Mouse (Mus musculus) kidney, embryonic 14.5 days (tissue): ENCODE results near the gene Fam57a. TPM values are rescaled to one million over a fixed set of nuclear protein-coding genes. Genes with fewer than 3 reads are reported as not detected.

Source experiments
- ATAC-seq: fragments of 200-750 bp; cut with Nextera tagmentation; 2 replicates; pipeline ENCODE4 v1.8.0; 2017; ENCODE audit warnings: moderate number of reproducible peaks, mild to moderate bottlenecking, moderate TSS enrichment, moderate library complexity; ENCODE audit not compliant: low FRiP score, low TSS enrichment
- H3K27ac ChIP-seq: fragments of 300-500 bp; sonication (generic); 2 replicates; pipeline ENCODE4 v1.5.1; 2014; ENCODE audit warnings: low read depth, mild to moderate bottlenecking, low read length, moderate library complexity, mixed read lengths
- H3K27me3 ChIP-seq: fragments of 300-500 bp; sonication (generic); 2 replicates; pipeline ENCODE4 v1.6.1; 2014; ENCODE audit warnings: mild to moderate bottlenecking, low read length; ENCODE audit not compliant: control insufficient read depth, insufficient read depth
- H3K36me3 ChIP-seq: fragments of 300-500 bp; sonication (generic); 2 replicates; pipeline ENCODE4 v1.6.1; 2014; ENCODE audit warnings: low read length, mixed read lengths; ENCODE audit not compliant: control insufficient read depth, insufficient read depth
- H3K4me1 ChIP-seq: fragments of 300-500 bp; sonication (generic); 2 replicates; pipeline ENCODE4 v1.6.1; 2014; ENCODE audit warnings: low read length, mixed read lengths; ENCODE audit not compliant: control insufficient read depth, insufficient read depth
- H3K4me2 ChIP-seq: fragments of 300-500 bp; sonication (generic); replicated peaks from 2 replicates; pipeline ENCODE4 v1.6.1; 2014; ENCODE audit warnings: low read depth, mild to moderate bottlenecking, low read length
- H3K4me3 ChIP-seq: fragments of 300-500 bp; sonication (generic); 2 replicates; pipeline ENCODE4 v1.5.1; 2014; ENCODE audit warnings: mild to moderate bottlenecking, low read length
- H3K9ac ChIP-seq: fragments of 300-500 bp; sonication (generic); 2 replicates; pipeline ENCODE4 v1.6.1; 2014; ENCODE audit warnings: low read depth, mild to moderate bottlenecking, low read length, moderate library complexity
- H3K9me3 ChIP-seq: fragments of 300-500 bp; sonication (generic); 2 replicates; pipeline ENCODE4 v1.6.1; 2016; ENCODE audit warnings: low read length; ENCODE audit not compliant: control insufficient read depth
- WGBS: fragments of 180-500 bp; shearing (Covaris S2); extraction: QIAGEN DNeasy Blood & Tissue Kit; methylation state at CpG from one replicate; pipeline ENCODE4 v1.1.7; 2014; 5-methylcytosine and 5-hydroxymethylcytosine counted together
- polyA plus RNA-seq: library from polyadenylated mRNA; unstranded; fragments of >200 nt; fragmentation: Nextera tagmentation; extraction: Ambion mirVana; gene quantifications from 2 replicates; pipeline ENCODE4 v1.2.1, GENCODE M21; 2014

Fam57a gene
- polyA plus RNA-seq, 1 experiment from 2014 or later: 26.5 TPM

DNA sequence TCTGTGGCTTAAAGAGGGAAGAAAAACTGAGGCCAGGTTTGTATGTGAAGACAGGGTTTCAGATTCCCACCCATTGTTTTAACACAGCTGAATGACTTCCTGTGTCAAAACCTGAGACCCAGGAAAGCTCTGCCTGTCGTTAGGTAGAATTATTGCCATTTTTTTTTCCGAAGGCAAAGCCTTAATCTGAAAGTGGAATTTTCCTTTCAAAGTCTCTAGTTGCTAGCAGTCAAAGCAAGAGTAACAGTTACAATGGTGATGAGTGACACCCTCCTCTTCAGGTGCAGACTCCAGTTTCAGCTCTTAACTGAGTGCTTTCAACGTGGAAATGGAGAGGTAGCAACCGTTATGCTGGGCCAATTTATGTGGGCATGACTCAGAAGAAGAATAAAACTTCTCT is 28.5 kb upstream of the Fam57a start:
- peaks cover 6% of the 10 kb centered on the region; the same call in 1 of the 2 replicates for H3K36me3 ChIP-seq
- H3K4me3 ChIP-seq: no peak overlapping the region
- ATAC-seq: no peak
- H3K9ac ChIP-seq: no peak overlapping the region
- H3K4me2 ChIP-seq: no peak overlapping the region
- 18% methylated on average over 4 of the region's 4 CpGs for WGBS
- no peaks in the 10 kb centered on the region for H3K4me1 ChIP-seq
- H3K9me3 ChIP-seq: no peaks in the 10 kb centered on the region
- H3K27me3 ChIP-seq: no peaks in the 10 kb centered on the region
- no peak overlapping the region for H3K27ac ChIP-seq

DNA sequence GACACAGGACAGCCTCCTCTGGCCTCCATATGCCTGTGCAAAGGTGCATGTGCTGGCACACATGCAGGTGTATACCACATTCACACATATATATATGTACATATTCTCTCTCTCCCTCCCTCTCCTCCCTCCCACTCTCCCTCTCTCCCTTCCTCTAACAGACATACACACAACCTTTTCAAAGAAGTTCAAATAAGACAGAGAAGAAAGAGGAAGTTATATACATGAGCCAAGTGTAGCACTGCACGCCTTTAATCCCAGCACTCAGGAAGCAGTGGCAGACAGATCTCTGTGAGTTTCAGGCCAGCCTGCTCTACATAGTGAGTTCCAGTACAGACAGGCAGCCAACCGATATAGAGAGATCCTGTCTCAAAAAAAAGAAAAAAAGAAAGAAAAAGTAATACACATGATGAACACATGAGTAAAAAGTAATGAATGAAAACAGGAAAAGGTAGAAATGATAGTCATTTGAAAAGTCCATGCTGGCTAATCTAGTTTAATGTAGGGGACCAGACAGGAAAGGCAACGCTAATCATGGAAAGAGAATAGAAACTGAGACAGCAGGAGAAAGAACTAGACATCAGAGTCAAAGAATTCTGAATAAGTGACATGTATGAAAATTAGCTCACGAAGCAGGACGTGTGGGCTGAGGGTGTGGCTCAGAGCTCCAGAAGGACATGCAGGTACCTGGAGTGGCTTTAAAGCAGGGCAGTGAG is 26.1 kb upstream of the Fam57a start:
- H3K27ac ChIP-seq: no peak overlapping the region
- WGBS: 85% methylated on average over 5 of the region's 5 CpGs
- H3K27me3 ChIP-seq: no peaks in the 10 kb centered on the region
- no peaks in the 10 kb centered on the region for H3K9me3 ChIP-seq
- no peak overlapping the region for H3K4me3 ChIP-seq
- peaks cover 6% of the 10 kb centered on the region; the same call in 1 of the 2 replicates for H3K36me3 ChIP-seq
- no peak for ATAC-seq
- H3K4me1 ChIP-seq: no peaks in the 10 kb centered on the region
- no peak overlapping the region for H3K9ac ChIP-seq
- H3K4me2 ChIP-seq: no peak overlapping the region

GRCm38 (mm10) chr11:76154200-76154599 is 25.3 kb upstream of the Fam57a start:
- no peak for ATAC-seq
- no peak overlapping the region for H3K4me2 ChIP-seq
- H3K27me3 ChIP-seq: no peaks in the 10 kb centered on the region
- no peak overlapping the region for H3K9ac ChIP-seq
- no peaks in the 10 kb centered on the region for H3K4me1 ChIP-seq
- WGBS: 97% methylated on average over 2 of the region's 2 CpGs
- no peak overlapping the region for H3K27ac ChIP-seq
- peaks cover 6% of the 10 kb centered on the region; the same call in 1 of the 2 replicates for H3K36me3 ChIP-seq
- H3K4me3 ChIP-seq: no peak overlapping the region
- H3K9me3 ChIP-seq: no peaks in the 10 kb centered on the region

DNA sequence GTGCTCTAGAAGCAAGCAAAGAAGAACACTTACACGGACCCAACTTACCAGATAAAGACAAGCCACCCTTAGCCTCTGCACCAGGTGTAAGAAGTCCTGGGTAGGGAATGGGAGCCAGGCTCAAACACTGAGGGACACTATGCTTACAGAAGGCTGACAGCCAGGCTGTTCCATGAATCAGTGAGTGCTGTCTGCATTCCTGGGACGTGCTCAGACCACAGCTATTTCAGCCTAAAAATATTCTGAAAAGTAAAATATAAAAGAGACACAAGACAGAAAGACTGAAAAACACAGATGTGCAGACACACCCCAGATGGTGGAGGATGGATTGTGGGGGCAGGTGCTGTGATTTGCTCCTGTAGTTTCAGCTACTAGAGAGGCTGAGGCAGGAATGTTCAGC is 24.6 kb upstream of the Fam57a start:
- H3K4me1 ChIP-seq: no peaks in the 10 kb centered on the region
- ATAC-seq: no peak
- H3K36me3 ChIP-seq: peaks cover 8% of the 10 kb centered on the region; the same call in 1 of the 2 replicates
- WGBS: 84% methylated on average over 2 of the region's 2 CpGs
- H3K9me3 ChIP-seq: no peaks in the 10 kb centered on the region
- H3K9ac ChIP-seq: no peak overlapping the region
- no peak overlapping the region for H3K4me3 ChIP-seq
- H3K27ac ChIP-seq: no peak overlapping the region
- no peak overlapping the region for H3K4me2 ChIP-seq
- H3K27me3 ChIP-seq: no peaks in the 10 kb centered on the region

GRCm38 (mm10) chr11:76158375-76158774 is 21.1 kb upstream of the Fam57a start:
- 94% methylated on average over 2 of the region's 2 CpGs for WGBS
- no peak overlapping the region for H3K27ac ChIP-seq
- H3K27me3 ChIP-seq: no peaks in the 10 kb centered on the region
- peaks cover 10% of the 10 kb centered on the region; the same call in 1 of the 2 replicates for H3K36me3 ChIP-seq
- no peak for ATAC-seq
- no peaks in the 10 kb centered on the region for H3K4me1 ChIP-seq
- H3K9ac ChIP-seq: no peak overlapping the region
- H3K4me2 ChIP-seq: no peak overlapping the region
- H3K4me3 ChIP-seq: no peak overlapping the region
- H3K9me3 ChIP-seq: no peaks in the 10 kb centered on the region

- H3K4me3 ChIP-seq: no peak overlapping the region
- H3K9ac ChIP-seq: no peak overlapping the region
- 24% methylated on average over 6 of the region's 6 CpGs for WGBS
- no peaks in the 10 kb centered on the region for H3K4me1 ChIP-seq
- H3K36me3 ChIP-seq: peaks cover 4% of the 10 kb centered on the region; the same call in 1 of the 2 replicates
- no peak overlapping the region for H3K27ac ChIP-seq
- H3K4me2 ChIP-seq: no peak overlapping the region
- no peaks in the 10 kb centered on the region for H3K27me3 ChIP-seq
- H3K9me3 ChIP-seq: no peaks in the 10 kb centered on the region
- no peak for ATAC-seq
Observed at GRCm38 (mm10) chr11:76160251-76160650, 19.2 kb upstream of the Fam57a start.

DNA sequence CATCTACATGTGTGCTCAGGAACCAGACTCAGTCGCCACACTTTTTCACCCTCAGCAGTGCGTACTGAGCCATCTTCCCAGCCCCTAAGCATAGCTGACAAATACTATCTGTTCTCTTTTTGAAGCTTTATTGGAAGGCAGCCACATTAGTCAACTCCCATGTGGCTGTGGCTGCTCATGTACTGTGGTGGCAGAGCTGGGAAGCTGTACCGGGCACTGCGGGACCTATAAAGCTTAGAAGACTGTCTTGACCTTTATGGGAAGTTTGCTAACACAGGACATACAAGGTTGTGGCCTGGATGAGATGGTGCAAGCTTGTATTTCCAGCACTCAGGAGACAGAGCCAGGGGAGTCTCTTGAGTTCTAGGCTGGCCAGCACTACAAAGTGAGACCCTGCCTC is 12.8 kb upstream of the Fam57a start:
- Histone ChIP-seq H3K27me3 (no peaks in the 10 kb centered on the region), H3K4me2 (no peak overlapping the region), H3K36me3 (no peaks in the 10 kb centered on the region; the same call in 1 of the 2 replicates), H3K9me3 (no peaks in the 10 kb centered on the region), H3K27ac (no peak overlapping the region), H3K9ac (no peak overlapping the region), H3K4me1 (no peaks in the 10 kb centered on the region), H3K4me3 (no peak overlapping the region)
- no peak for ATAC-seq
- 93% methylated on average over 4 of the region's 4 CpGs for WGBS

GRCm38 (mm10) chr11:76167079-76167765 is 12.2 kb upstream of the Fam57a start:
- no peak overlapping the region for H3K9ac ChIP-seq
- no peak for ATAC-seq
- H3K4me1 ChIP-seq: no peaks in the 10 kb centered on the region
- H3K4me3 ChIP-seq: no peak overlapping the region
- 28% methylated on average over 5 of the region's 5 CpGs for WGBS
- no peak overlapping the region for H3K4me2 ChIP-seq
- H3K36me3 ChIP-seq: peaks cover 5% of the 10 kb centered on the region; the same call in 1 of the 2 replicates
- H3K9me3 ChIP-seq: no peaks in the 10 kb centered on the region
- no peaks in the 10 kb centered on the region for H3K27me3 ChIP-seq
- no peak overlapping the region for H3K27ac ChIP-seq

DNA sequence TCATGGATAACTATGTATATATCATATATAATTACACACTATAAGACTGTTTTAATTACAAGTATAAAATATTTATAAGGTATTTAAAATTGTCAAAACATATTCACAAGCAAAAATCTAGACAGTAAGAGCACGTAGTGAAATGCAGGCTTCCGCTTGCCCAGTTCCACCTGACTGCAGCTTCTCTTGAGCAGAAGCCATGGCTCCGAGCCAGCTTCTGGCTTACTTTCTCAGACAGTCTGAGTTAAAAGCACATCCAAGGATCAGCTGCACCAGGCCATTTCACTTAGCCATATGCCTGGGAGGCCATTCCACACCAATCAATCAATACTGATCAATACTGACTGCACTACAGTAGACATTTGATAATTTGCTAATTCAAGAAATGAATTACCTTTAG is 10.5 kb upstream of the Fam57a start:
- 85% methylated on average over 3 of the region's 3 CpGs for WGBS

More for the DNA sequence above, 10.5 kb upstream of the Fam57a start:
- ATAC-seq: no peak
- no peaks in the 10 kb centered on the region for H3K9me3 ChIP-seq
- H3K9ac ChIP-seq: no peak overlapping the region
- peaks cover 21% of the 10 kb centered on the region for H3K36me3 ChIP-seq
- no peak overlapping the region for H3K4me3 ChIP-seq
- H3K4me1 ChIP-seq: no peaks in the 10 kb centered on the region
- no peak overlapping the region for H3K4me2 ChIP-seq
- no peak overlapping the region for H3K27ac ChIP-seq
- H3K27me3 ChIP-seq: no peaks in the 10 kb centered on the region
